Mouse (Mus musculus) embryonic facial prominence, embryonic 15.5 days (tissue): ENCODE data around the gene Ndufa12. TPM values are rescaled to one million over a fixed set of nuclear protein-coding genes. Genes with fewer than 3 reads are reported as not detected.
A peak's percentile ranks its signal among the peaks of the same experiment; 100 is the strongest.

Experiments used
- ATAC-seq: fragments of 200-750 bp; cut with Nextera tagmentation; 2 replicates; pipeline ENCODE4 v1.8.0; 2017; ENCODE audit warnings: low read depth, moderate TSS enrichment; ENCODE audit not compliant: insufficient number of reproducible peaks, low FRiP score, low TSS enrichment
- H3K27ac ChIP-seq: fragments of 300-500 bp; sonication (generic); replicated peaks from 2 replicates; pipeline ENCODE4 v1.5.1; 2015; ENCODE audit warnings: mild to moderate bottlenecking, inconsistent platforms
- H3K27me3 ChIP-seq: fragments of 300-500 bp; sonication (generic); 2 replicates; pipeline ENCODE4 v1.6.1; 2015; ENCODE audit warnings: inconsistent platforms
- H3K36me3 ChIP-seq: fragments of 300-500 bp; sonication (generic); 2 replicates; pipeline ENCODE4 v1.6.1; 2015; ENCODE audit warnings: mild to moderate bottlenecking, inconsistent platforms
- H3K4me1 ChIP-seq: fragments of 300-500 bp; sonication (generic); 2 replicates; pipeline ENCODE4 v1.6.1; 2015; ENCODE audit warnings: inconsistent platforms
- H3K4me2 ChIP-seq: fragments of 300-500 bp; sonication (generic); replicated peaks from 2 replicates; pipeline ENCODE4 v1.6.1; 2015; ENCODE audit warnings: mild to moderate bottlenecking, inconsistent platforms
- H3K4me3 ChIP-seq: fragments of 300-500 bp; sonication (generic); replicated peaks from 2 replicates; pipeline ENCODE4 v1.5.1; 2015; ENCODE audit warnings: mild to moderate bottlenecking, inconsistent platforms
- H3K9ac ChIP-seq: fragments of 300-500 bp; sonication (generic); 2 replicates; pipeline ENCODE4 v1.6.1; 2015; ENCODE audit warnings: inconsistent platforms
- H3K9me3 ChIP-seq: fragments of 300-500 bp; sonication (generic); replicated peaks from 2 replicates; pipeline ENCODE4 v1.6.1; 2016; ENCODE audit warnings: inconsistent platforms
- WGBS: fragments of 180-500 bp; shearing (Covaris S2); methylation state at CpG from one replicate; pipeline ENCODE4 v1.1.7; 2015; 5-methylcytosine and 5-hydroxymethylcytosine counted together
- polyA plus RNA-seq: library from polyadenylated mRNA; unstranded; fragments of >200 nt; fragmentation: Nextera tagmentation; extraction: Ambion mirVana; gene quantifications from 2 replicates; pipeline ENCODE4 v1.2.1, GENCODE M21; 2015

The Ndufa12 gene
- polyA plus RNA-seq, 1 experiment from 2014 or later, result 277 TPM

GRCm38 (mm10) chr10:94171440-94172130, 26.9 kb upstream of the Ndufa12 start:
- WGBS, result 52% methylated on average over 12 of the region's 12 CpGs
- 0 out of 2 replicates have a peak overlapping the region, but pooled peaks have one; percentile 34 for H3K27ac ChIP-seq
- no peak for ATAC-seq
- H3K4me2 ChIP-seq, result no peak overlapping the region
- peaks cover 88% of the 10 kb centered on the region for H3K36me3 ChIP-seq
- H3K9ac ChIP-seq, result no peak overlapping the region
- no peaks in the 10 kb centered on the region for H3K27me3 ChIP-seq
- no peak overlapping the region for H3K4me3 ChIP-seq
- H3K9me3 ChIP-seq, result no peaks in the 10 kb centered on the region
- no peaks in the 10 kb centered on the region for H3K4me1 ChIP-seq

DNA sequence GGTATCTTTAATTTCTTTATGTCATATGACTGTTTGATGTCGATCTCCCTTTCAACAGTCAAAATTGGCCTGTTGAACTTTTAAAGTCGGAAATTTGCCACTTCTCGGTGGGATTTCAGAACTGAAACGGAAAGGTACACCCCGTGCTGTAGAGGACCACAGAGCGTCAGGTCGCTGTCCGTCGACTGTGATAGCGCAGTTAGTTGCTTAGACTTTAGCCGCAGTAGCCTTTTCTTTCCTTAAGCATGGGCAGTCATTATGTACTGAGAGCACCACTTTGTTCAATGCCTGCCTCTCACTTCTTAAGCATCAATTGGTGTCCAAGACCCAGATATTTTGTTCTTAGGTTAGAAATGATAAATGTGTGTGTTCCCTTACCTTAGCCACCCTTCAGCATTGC, 26.4 kb upstream of the Ndufa12 start:
- H3K9me3 ChIP-seq, result no peaks in the 10 kb centered on the region
- no peak overlapping the region for H3K4me2 ChIP-seq
- no peak overlapping the region for H3K9ac ChIP-seq
- 78% methylated on average over 11 of the region's 11 CpGs for WGBS
- no peaks in the 10 kb centered on the region for H3K27me3 ChIP-seq
- no peak overlapping the region for H3K4me3 ChIP-seq
- no peak overlapping the region for H3K27ac ChIP-seq
- peaks cover 83% of the 10 kb centered on the region for H3K36me3 ChIP-seq
- ATAC-seq, result no peak
- H3K4me1 ChIP-seq, result no peaks in the 10 kb centered on the region

DNA sequence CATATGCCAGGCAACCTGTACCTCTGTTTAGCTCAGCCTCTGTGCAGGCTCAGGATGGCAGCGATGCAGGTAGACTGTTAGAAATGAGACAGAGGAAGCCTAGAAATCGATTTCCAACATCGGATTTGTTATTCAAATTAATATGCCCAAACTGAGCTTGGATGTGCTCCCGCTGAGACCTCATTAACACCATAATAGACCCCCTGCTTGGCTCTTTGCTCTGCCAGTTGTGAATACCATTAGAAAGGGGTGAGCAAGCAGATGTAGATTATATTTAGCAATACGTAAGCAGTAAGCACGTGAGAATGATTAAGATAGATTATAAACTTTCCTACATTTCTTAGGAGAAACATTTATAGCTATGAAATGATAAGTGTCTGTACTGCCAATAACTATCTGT, 25.8 kb upstream of the Ndufa12 start:
- no peak overlapping the region for H3K9ac ChIP-seq
- peaks cover 77% of the 10 kb centered on the region for H3K36me3 ChIP-seq
- 70% methylated on average over 6 of the region's 6 CpGs for WGBS
- H3K9me3 ChIP-seq, result no peaks in the 10 kb centered on the region
- no peaks in the 10 kb centered on the region for H3K27me3 ChIP-seq
- no peaks in the 10 kb centered on the region for H3K4me1 ChIP-seq
- H3K4me2 ChIP-seq, result no peak overlapping the region
- no peak overlapping the region for H3K27ac ChIP-seq
- no peak for ATAC-seq
- H3K4me3 ChIP-seq, result no peak overlapping the region

GRCm38 (mm10) chr10:94174652-94175051, 23.9 kb upstream of the Ndufa12 start:
- no peak for ATAC-seq
- WGBS, result 80% methylated on average over 7 of the region's 7 CpGs
- Histone ChIP-seq H3K4me2 (no peak overlapping the region), H3K4me3 (no peak overlapping the region), H3K36me3 (peaks cover 59% of the 10 kb centered on the region), H3K27me3 (no peaks in the 10 kb centered on the region), H3K4me1 (no peaks in the 10 kb centered on the region), H3K9ac (no peak overlapping the region), H3K27ac (no peak overlapping the region), H3K9me3 (no peaks in the 10 kb centered on the region)

DNA sequence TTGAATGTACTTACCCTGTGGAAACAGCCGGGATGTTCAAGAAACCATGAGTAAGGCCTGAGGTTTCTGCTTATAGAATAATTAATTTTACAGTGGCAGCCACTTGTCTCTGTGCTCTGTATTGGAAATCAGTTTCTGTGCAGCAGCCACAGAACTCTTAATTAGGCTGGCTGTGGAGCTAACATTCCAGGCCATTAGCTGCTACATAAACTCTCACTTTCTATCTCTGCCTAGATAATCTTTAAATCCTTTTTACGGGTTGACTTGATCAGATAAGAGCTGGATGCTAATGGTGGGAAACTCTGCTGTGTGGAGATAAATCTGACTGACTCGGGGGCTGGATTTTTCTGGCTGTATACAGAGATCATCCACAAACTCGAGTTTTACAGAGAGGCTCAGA, 15.3 kb upstream of the Ndufa12 start:
- Histone ChIP-seq H3K4me3 (no peak overlapping the region), H3K36me3 (peaks cover 31% of the 10 kb centered on the region), H3K4me2 (no peak overlapping the region), H3K27me3 (no peaks in the 10 kb centered on the region), H3K4me1 (no peaks in the 10 kb centered on the region), H3K9me3 (no peaks in the 10 kb centered on the region), H3K27ac (no peak overlapping the region), H3K9ac (no peak overlapping the region)
- no peak for ATAC-seq
- whole genome bisulfite sequencing, result 56% methylated on average over 4 of the region's 4 CpGs

DNA sequence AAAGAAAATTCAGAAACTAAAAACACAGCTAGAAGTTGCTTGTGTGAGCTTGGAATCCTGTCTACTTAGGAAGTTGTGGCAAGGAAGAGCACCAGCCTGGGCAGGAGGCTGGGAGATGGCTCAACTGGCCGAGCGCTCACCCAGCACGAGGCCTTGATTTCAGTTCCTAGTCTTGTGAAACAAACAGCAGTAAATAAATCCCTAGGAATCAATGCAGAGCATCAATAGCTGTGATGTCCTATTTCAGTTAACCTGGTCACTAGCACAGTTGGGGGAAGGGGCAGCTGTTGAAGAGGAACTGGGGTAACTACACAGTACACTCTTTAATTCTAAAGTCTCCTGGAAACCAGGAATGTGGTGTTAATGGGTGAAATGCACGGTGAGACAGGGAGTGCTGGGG, 6.5 kb downstream of the Ndufa12 start:
- 88% methylated on average over 4 of the region's 4 CpGs for WGBS

GRCm38 (mm10) chr10:94210718-94211618, 12.4 kb downstream of the Ndufa12 start:
- peaks cover 42% of the 10 kb centered on the region for H3K36me3 ChIP-seq
- H3K4me3 ChIP-seq, result no peak overlapping the region
- WGBS, result 73% methylated on average over 6 of the region's 6 CpGs
- ATAC-seq, result no peak
- H3K27ac ChIP-seq, result no peak overlapping the region
- no peak overlapping the region for H3K9ac ChIP-seq
- no peaks in the 10 kb centered on the region for H3K27me3 ChIP-seq
- H3K4me2 ChIP-seq, result no peak overlapping the region
- H3K4me1 ChIP-seq, result 0 out of 2 replicates have a peak, but pooled peaks cover 9% of the 10 kb centered on the region
- H3K9me3 ChIP-seq, result no peaks in the 10 kb centered on the region

More for the DNA sequence above, 6.5 kb downstream of the Ndufa12 start:
- Histone ChIP-seq H3K36me3 (peaks cover 64% of the 10 kb centered on the region), H3K9me3 (no peaks in the 10 kb centered on the region), H3K4me3 (no peak overlapping the region), H3K4me2 (no peak overlapping the region), H3K4me1 (no peaks in the 10 kb centered on the region), H3K27ac (no peak overlapping the region), H3K27me3 (no peaks in the 10 kb centered on the region), H3K9ac (no peak overlapping the region)
- no peak for ATAC-seq

- Histone ChIP-seq H3K4me3 (no peak overlapping the region), H3K9ac (no peak overlapping the region), H3K4me1 (0 out of 2 replicates have a peak, but pooled peaks cover 9% of the 10 kb centered on the region), H3K27ac (no peak overlapping the region), H3K9me3 (no peaks in the 10 kb centered on the region), H3K4me2 (no peak overlapping the region), H3K36me3 (peaks cover 37% of the 10 kb centered on the region), H3K27me3 (no peaks in the 10 kb centered on the region)
- ATAC-seq, result no peak
- WGBS, result 25% methylated on average over 2 of the region's 2 CpGs
Observed at GRCm38 (mm10) chr10:94211725-94212124, 13.2 kb downstream of the Ndufa12 start.

- Histone ChIP-seq H3K9me3 (no peaks in the 10 kb centered on the region), H3K36me3 (0 out of 2 replicates have a peak, but pooled peaks cover 6% of the 10 kb centered on the region), H3K4me3 (no peak overlapping the region), H3K9ac (no peak overlapping the region), H3K4me2 (no peak overlapping the region), H3K4me1 (no peaks in the 10 kb centered on the region), H3K27ac (no peak overlapping the region), H3K27me3 (no peaks in the 10 kb centered on the region)
- ATAC-seq, result no peak
- 66% methylated on average over 6 of the region's 6 CpGs for WGBS
Observed at GRCm38 (mm10) chr10:94225026-94225750, 26.7 kb downstream of the Ndufa12 start.

DNA sequence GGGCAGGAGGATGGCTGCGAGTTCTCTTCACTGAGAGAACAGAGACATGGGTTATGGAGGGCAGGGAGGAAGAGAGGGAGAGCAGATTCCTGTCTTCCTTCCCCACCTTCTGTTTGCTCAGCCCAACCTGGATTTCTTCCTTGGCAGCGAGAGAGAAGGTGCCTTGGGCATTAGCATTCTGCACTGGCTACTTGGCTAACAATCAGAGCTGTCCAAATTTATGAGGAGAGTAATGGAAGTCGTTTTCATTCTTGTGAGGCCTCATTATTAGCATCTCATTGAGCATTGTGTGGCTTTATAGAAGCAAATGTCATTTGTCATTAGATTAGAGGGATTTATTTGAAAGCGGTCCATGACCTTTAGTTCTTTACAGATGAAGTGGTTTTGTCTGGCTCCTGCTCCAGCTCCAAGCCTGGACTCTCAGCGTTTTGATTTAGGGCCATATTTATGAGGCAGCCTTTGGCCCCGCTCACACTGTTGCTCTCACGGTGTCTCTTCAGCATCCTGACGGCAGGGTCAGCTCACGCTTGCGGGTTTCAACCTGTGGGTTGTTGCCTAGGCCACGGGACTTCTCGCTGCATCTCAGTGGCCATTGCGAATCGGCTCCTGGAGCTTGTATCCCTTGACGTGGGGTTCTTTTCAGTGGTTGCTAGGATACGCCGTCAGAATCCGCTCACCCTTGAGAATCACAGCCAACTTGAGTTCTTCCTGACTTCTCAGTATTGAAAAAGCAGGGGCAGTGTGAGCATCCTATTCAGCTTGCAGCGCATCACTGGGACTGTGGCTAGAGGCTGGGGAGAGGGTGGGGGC, 31.9 kb downstream of the Ndufa12 start:
- Histone ChIP-seq H3K9me3 (no peaks in the 10 kb centered on the region), H3K4me3 (no peak overlapping the region), H3K9ac (no peak overlapping the region), H3K27me3 (no peaks in the 10 kb centered on the region), H3K4me2 (no peak overlapping the region), H3K36me3 (no peaks in the 10 kb centered on the region), H3K4me1 (no peaks in the 10 kb centered on the region), H3K27ac (no peak overlapping the region)
- no peak for ATAC-seq
- WGBS, result 65% methylated on average over 19 of the region's 19 CpGs
